Mouse (Mus musculus) limb, embryonic 14.5 days (tissue): ENCODE measurements around the gene Defb19. TPM values are rescaled to one million over a fixed set of nuclear protein-coding genes. Genes with fewer than 3 reads are reported as not detected.

Experiments
- ATAC-seq: fragments of 200-750 bp; cut with Nextera tagmentation; 2 replicates; pipeline ENCODE4 v1.8.0; 2017; ENCODE audit warnings: low read depth, moderate number of reproducible peaks, moderate TSS enrichment; ENCODE audit not compliant: low FRiP score
- DNase-seq: peaks from one replicate; pipeline ENCODE4 v3.0.0-alpha.2; 2015; ENCODE audit warnings: low spot score
- H3K27ac ChIP-seq: fragments of 300-500 bp; sonication (generic); replicated peaks from 2 replicates; pipeline ENCODE4 v1.5.1; 2014; ENCODE audit warnings: low read depth, mild to moderate bottlenecking, low read length, moderate library complexity, mixed read lengths
- H3K27me3 ChIP-seq: fragments of 300-500 bp; sonication (generic); 2 replicates; pipeline ENCODE4 v1.6.1; 2014; ENCODE audit warnings: low read length, mixed read lengths; ENCODE audit not compliant: control insufficient read depth, insufficient read depth
- H3K36me3 ChIP-seq: fragments of 300-500 bp; sonication (generic); 2 replicates; pipeline ENCODE4 v1.6.1; 2014; ENCODE audit warnings: mild to moderate bottlenecking, low read length, moderate library complexity, mixed read lengths; ENCODE audit not compliant: control insufficient read depth, insufficient read depth
- H3K4me1 ChIP-seq: fragments of 300-500 bp; sonication (generic); 2 replicates; pipeline ENCODE4 v1.6.1; 2014; ENCODE audit warnings: antibody characterized with exemption, low read length, mixed read lengths; ENCODE audit not compliant: control insufficient read depth, insufficient read depth
- H3K4me2 ChIP-seq: fragments of 300-500 bp; sonication (generic); replicated peaks from 2 replicates; pipeline ENCODE4 v1.6.1; 2014; ENCODE audit warnings: low read depth, mild to moderate bottlenecking, low read length, moderate library complexity; ENCODE audit not compliant: severe bottlenecking
- H3K4me3 ChIP-seq: fragments of 300-500 bp; sonication (generic); replicated peaks from 2 replicates; pipeline ENCODE4 v1.5.1; 2014; ENCODE audit warnings: low read length
- H3K9ac ChIP-seq: fragments of 300-500 bp; sonication (generic); 2 replicates; pipeline ENCODE4 v1.6.1; 2014; ENCODE audit warnings: mild to moderate bottlenecking, low read depth, low read length, moderate library complexity; ENCODE audit not compliant: severe bottlenecking
- H3K9me3 ChIP-seq: fragments of 300-500 bp; sonication (generic); 2 replicates; pipeline ENCODE4 v1.6.1; 2016; ENCODE audit warnings: low read length; ENCODE audit not compliant: control insufficient read depth
- POLR2A ChIP-seq: fragments of 200-500 bp; IDR thresholded peaks from 2 replicates; pipeline ENCODE4 v1.8.0; 2012; ENCODE audit warnings: inconsistent platforms, mild to moderate bottlenecking, moderate library complexity, borderline replicate concordance; ENCODE audit not compliant: insufficient read depth, insufficient read length; ENCODE audit errors: extremely low read depth
- WGBS: fragments of 180-500 bp; shearing (Covaris S2); extraction: QIAGEN DNeasy Blood & Tissue Kit; methylation state at CpG from one replicate; pipeline ENCODE4 v1.1.7; 2014; 5-methylcytosine and 5-hydroxymethylcytosine counted together
- polyA plus RNA-seq, 2 experiments: library from polyadenylated mRNA; depleted of rRNA in 1 of 2; stranded (reverse) in 1 of 2; unstranded in 1 of 2; fragments of >200 nt; fragmentation: Nextera tagmentation in 1 of 2; extraction: Ambion mirVana in 1 of 2; gene quantifications; 2 replicates each; pipeline versions ENCODE4 v1.2.1 to v1.2.3; 2012 to 2014

The Defb19 gene
- polyA plus RNA-seq, 2 experiments, result not detected

DNA sequence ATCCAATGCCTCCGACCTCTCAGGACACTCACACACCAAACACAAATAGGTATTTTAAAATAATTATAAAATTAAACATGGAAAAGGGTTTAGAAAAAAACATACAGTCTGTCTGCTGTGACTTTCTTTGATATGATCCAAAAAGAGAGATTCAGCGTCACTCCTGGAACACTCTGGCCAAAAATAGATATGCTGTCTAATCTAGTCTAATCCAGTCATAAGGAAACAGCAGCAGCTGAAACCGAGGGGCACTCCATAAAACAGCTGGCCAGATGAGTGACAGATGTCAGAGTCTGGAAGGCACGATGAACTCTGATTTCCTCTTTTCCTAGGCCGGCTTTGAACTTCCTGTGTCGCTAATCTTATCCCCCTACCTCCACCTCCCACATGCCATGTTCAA lies 36.4 kb upstream of the Defb19 start:
- no peaks in the 10 kb centered on the region for H3K36me3 ChIP-seq
- DNase-seq (no peak), ATAC-seq (no peak)
- no peaks in the 10 kb centered on the region for H3K4me1 ChIP-seq
- no peak overlapping the region for H3K9ac ChIP-seq
- H3K4me2 ChIP-seq, result no peak overlapping the region
- no peak overlapping the region for H3K4me3 ChIP-seq
- no peaks in the 10 kb centered on the region for H3K9me3 ChIP-seq
- WGBS, result 64% methylated on average over 6 of the region's 6 CpGs
- no peak overlapping the region for H3K27ac ChIP-seq
- H3K27me3 ChIP-seq, result no peaks in the 10 kb centered on the region
- TF ChIP-seq POLR2A, result no peak

DNA sequence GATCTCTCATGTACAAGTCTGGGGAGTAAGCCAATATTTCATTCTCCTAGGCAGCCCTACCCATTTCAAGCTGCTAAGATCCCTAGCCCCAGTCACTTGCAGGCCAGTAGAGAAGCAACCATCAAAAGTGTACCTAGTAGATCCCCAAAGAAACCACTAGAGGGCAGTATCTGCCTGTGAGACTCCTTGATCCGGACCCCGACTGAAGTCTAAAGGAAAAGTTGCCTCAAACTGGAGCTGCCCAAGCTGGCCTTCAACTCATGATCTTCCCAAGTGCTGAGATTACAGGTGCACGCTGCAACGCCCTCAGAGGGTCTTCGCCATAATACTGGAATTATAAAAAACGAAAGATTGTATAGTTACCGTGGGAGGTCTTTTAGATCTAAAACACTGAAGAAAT lies 35.5 kb upstream of the Defb19 start:
- peak; percentile 74 for ATAC-seq

DNA sequence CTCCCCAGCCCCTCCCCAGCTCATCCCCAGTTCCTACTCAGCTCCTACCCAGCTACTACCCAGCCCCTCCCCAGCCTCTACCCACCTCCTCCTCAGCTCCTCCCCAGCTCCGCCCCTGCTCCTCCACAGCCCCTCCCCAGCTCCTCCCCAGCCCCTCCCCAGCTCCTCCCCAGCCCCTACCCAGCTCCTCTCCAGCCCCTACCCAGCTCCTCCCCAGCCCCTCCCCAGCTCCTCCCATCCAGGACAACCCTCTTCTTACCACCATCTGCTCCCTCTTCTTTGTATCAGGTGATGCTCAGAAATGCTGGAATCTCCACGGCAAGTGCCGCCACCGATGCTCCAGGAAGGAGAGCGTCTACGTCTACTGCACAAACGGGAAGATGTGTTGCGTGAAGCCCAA lies 32.1 kb upstream of the Defb19 start:
- H3K27ac ChIP-seq, result no peak overlapping the region
- no peak for DNase-seq
- WGBS, result 31% methylated on average over 7 of the region's 8 CpGs
- H3K36me3 ChIP-seq, result no peaks in the 10 kb centered on the region
- no peak; the same call in 1 of the 2 replicates for ATAC-seq
- H3K4me2 ChIP-seq, result no peak overlapping the region
- H3K4me1 ChIP-seq, result no peaks in the 10 kb centered on the region
- no peaks in the 10 kb centered on the region for H3K27me3 ChIP-seq
- no peak overlapping the region for H3K9ac ChIP-seq
- no peaks in the 10 kb centered on the region for H3K9me3 ChIP-seq
- TF ChIP-seq POLR2A, result no peak
- H3K4me3 ChIP-seq, result no peak overlapping the region

More for the DNA sequence above, 35.5 kb upstream of the Defb19 start:
- Histone ChIP-seq H3K4me1 (no peaks in the 10 kb centered on the region), H3K27me3 (no peaks in the 10 kb centered on the region), H3K27ac (no peak overlapping the region), H3K36me3 (no peaks in the 10 kb centered on the region), H3K4me2 (no peak overlapping the region), H3K9me3 (no peaks in the 10 kb centered on the region), H3K9ac (no peak overlapping the region), H3K4me3 (no peak overlapping the region)
- TF ChIP-seq POLR2A, result no peak
- 9% methylated on average over 7 of the region's 7 CpGs for WGBS
- DNase-seq, result peak; percentile 91

DNA sequence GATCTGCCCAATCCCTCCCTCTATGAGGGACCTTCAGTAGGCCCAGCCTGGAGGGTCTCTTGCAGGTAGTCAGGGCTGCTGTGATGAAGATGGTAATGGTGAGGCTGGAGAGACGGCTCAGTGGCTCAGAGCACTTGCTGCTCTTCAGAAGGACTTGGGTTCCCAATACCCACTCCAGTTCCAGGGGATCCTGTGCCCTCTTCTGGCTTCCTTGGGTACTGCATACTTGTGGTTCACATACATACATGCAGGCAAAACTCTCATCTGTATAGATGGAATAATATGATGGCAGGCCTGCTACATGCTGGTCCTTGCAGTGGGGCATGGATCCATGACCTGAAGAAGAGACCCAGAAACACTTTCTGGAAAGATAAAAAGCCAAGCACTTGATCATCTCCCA lies 28.6 kb upstream of the Defb19 start:
- Histone ChIP-seq H3K27ac (no peak overlapping the region), H3K4me2 (no peak overlapping the region), H3K36me3 (no peaks in the 10 kb centered on the region), H3K4me1 (no peaks in the 10 kb centered on the region), H3K4me3 (no peak overlapping the region), H3K27me3 (no peaks in the 10 kb centered on the region), H3K9me3 (no peaks in the 10 kb centered on the region), H3K9ac (no peak overlapping the region)
- 81% methylated on average over 1 of the region's 1 CpGs for WGBS
- no peak for TF ChIP-seq POLR2A
- ATAC-seq (no peak), DNase-seq (no peak)

DNA sequence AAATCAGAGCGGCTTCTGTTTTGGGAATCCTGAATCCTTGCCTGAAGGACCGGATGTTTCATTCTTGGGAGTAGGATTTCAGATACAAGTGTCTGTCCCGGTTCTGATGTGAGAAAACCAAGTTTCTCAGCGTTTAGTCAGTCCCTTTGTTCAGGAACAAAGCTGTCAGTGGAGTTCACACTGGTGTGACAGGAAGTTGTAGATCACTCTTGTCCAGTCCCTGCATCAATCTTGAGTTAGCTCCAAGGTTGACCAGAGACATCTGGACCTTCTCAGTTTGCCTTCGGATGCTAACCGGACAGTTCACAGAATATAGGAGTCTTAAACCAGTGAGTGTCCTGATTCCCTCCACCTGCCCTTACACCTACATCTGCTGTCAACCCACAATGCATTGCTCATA lies 27.6 kb upstream of the Defb19 start:
- H3K27me3 ChIP-seq, result no peaks in the 10 kb centered on the region
- ATAC-seq (no peak), DNase-seq (no peak)
- H3K4me3 ChIP-seq, result no peak overlapping the region
- no peak overlapping the region for H3K9ac ChIP-seq
- H3K9me3 ChIP-seq, result no peaks in the 10 kb centered on the region
- H3K36me3 ChIP-seq, result no peaks in the 10 kb centered on the region
- 40% methylated on average over 6 of the region's 6 CpGs for WGBS
- no peak for TF ChIP-seq POLR2A
- H3K4me2 ChIP-seq, result no peak overlapping the region
- no peak overlapping the region for H3K27ac ChIP-seq
- H3K4me1 ChIP-seq, result no peaks in the 10 kb centered on the region

DNA sequence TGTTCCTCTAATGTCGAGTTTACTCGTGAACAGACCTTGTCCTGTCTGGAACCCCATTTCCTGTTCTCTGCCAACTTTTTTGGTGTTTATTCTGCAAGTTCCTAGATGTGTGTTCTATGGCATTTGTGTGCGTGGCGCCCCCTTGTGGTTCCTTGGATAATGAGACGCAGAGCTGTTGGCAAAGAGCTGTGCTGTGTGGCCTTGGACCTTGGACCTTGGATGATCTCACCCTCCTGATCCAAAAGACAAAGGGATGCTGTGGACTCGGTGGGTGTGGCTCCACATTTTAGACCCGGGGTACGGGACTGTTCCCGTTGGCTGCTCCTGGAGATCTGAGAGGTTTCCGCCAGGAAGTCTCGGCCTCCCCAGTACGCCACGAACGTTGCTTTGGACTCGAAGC lies 23.9 kb upstream of the Defb19 start, which contains the start of gene Defb36:
Gene Defb36, plus strand, starts transcription at position 271 of the 400 bp plus-strand sequence.
- WGBS, result 84% methylated on average over 15 of the region's 15 CpGs
- no peak for ATAC-seq
- DNase-seq, result no peak

More for the DNA sequence above, 23.9 kb upstream of the Defb19 start, which contains the start of gene Defb36:
- Histone ChIP-seq H3K9ac (no peak within 1 kb of the TSS), H3K4me2 (no peak within 1 kb of the TSS), H3K4me3 (no peak within 1 kb of the TSS), H3K4me1 (no peaks in the 10 kb centered on the region), H3K27ac (no peak within 1 kb of the TSS), H3K36me3 (no peaks in the 10 kb centered on the region), H3K9me3 (peaks cover 3% of the 10 kb centered on the region; the same call in 1 of the 2 replicates), H3K27me3 (no peaks in the 10 kb centered on the region)
- no peak for TF ChIP-seq POLR2A
